Mouse (Mus musculus) urinary bladder, adult 2 months (tissue): Measurements from ENCODE around the gene Ctsj. TPM values are rescaled to one million over a fixed set of nuclear protein-coding genes. Genes with fewer than 3 reads are reported as not detected.
"Not testable (repeated sequence)": the region's sequence is repeated elsewhere in the genome, so short reads cannot be mapped to it uniquely, and the experiment has no call there.

Source experiments
- DNase-seq: peaks from one replicate; pipeline ENCODE4 v3.0.0; 2022; ENCODE audit warnings: low spot score
- polyA plus RNA-seq: library from polyadenylated mRNA; depleted of rRNA; stranded (reverse); fragments of >200 nt; gene quantifications from 2 replicates; pipeline ENCODE4 v1.2.3, GENCODE M21; 2012; rRNA removed

Gene Ctsj
- polyA plus RNA-seq: not detected in 2 replicates

DNA sequence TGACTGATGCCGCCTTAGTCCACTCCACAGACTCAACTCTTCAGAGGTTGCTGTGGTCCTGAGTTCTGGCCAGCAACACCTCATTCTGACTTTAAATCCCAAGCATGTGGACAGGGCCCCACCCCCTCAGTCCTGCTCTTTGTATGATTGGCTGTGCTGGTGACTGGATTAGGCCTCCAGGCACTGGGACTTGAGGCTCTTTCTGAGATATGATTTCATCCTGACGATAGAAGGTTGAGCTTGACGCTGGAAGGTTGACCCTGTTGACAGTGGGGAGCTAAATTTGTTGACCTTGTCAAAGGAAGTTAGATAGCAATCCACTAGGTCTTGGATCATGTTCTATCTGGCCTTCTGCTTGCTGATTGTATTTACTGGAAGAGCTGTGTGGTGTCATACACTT lies at the start of gene Ctsj:
Gene Ctsj, minus strand, starts transcription at position 101 of the 400 bp plus-strand sequence.
- no peak for DNase-seq

DNA sequence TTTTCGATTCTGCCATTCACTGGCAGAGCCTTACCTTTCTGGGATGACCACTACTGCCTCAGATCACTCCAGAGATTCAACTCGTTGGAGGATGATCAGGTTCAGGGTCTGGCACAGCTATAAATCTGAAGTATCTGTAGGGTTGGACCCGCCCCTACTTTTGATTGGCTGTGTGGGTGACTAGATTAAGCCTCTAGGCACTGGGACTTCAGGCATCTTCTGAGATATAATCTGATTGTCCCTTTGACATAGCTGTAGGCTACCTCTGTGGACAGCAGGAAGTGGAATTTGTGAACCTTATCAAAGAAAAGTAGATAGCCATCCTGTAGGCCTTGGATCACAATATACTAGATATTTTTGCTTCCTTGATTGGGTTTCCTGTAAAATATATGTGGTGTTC lies 34.8 kb upstream of the Ctsj start, which contains the start of gene Ctsq:
Gene Ctsq, minus strand, starts transcription at position 101 of the 400 bp plus-strand sequence.
- DNase-seq: no peak

DNA sequence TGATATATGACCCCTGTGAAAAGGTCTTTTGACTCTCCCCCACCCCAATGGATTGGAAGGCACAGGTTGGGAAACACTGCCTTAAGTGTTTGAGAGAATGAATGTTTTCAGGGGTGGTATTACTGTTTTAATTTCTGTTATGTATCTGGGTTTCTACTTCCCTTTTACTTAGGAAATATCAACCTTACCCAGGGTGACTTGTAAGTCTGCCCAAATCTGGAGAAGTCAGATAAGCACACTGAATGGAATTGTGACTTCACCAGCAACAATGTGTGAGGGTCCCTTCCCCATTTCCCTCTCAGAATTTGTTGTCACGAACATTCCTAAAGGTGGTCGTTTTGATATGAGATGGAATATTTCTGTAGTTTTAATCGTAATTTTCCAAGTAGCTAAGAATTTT lies 17.0 kb upstream of the Ctsj start:
- no peak for DNase-seq

DNA sequence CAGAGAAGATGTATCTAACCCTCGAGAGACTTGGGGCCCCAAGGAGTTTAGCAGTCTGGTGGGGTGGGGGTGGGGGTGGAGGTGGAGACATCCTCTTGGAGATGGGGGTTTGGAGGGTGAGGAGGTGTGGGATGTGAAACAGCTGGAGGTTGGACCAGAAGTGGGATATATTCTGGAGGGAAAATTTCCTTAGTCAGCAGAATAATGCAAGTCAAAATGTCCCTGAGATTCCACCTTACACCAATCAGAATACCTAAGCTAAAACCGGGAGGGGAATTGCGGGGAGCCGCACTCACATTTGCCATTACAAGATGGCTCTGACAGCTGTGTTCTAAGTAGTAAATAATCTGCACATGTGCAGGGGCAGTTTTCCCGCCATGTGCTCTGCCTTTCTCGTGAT lies 16.1 kb upstream of the Ctsj start:
- no peak for DNase-seq

DNA sequence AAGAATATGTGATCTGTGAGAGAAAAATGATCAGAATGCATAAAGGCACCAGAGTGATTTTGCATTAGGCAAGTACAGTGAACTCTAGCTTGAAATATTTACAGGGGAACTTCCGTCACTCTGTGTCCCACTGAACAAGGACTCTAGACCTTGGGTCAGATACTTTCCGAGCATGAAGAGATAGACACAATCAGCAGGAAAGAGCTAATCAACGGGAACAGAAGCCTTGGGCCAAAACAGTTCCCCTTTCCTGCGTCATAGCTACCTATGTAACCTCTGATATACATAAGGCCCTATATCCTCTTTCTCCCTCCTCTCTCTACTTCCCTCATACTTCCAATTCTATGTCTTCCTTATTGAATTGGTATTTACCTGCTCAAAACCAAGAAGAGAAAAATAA lies 4.4 kb upstream of the Ctsj start:
- DNase-seq: no peak

DNA sequence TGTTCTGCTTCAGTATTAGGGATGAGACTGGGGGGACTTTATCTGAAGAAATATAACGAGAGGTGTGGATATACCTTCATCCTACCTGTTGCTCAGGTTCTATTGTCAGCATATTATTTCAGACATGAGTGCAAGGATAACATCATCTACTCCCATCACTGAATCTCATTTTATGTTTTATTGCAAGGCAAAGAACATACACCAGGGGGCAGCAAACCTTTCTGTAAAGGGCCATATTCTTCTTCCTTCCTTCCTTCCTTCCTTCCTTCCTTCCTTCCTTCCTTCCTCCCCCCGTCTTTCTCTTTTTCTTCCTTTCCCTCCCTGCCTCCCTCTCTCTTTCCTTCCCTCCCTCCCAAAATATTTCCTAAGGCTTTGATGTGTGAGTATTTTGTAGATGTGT lies 8.2 kb downstream of the Ctsj start:
- DNase-seq: no peak

DNA sequence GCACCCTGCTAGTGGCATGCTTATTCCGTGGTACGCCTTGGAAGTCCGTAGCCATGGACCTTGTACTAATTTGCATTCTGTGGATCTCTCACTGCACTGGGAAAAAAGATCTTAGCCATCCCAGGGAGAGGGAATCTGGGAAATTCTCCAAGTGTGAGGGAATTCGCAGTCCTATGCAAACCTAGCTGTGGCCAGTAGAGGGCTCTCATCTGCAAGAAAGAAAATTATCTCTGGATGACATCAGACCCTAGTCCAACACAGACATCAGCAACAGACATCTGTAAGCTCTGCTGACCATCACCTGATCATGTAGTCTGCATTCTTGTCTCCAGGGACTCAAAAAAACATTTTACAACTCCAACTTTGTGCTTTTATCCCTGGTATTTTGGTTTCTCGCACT lies 18.8 kb downstream of the Ctsj start:
- DNase-seq: not testable (repeated sequence)

DNA sequence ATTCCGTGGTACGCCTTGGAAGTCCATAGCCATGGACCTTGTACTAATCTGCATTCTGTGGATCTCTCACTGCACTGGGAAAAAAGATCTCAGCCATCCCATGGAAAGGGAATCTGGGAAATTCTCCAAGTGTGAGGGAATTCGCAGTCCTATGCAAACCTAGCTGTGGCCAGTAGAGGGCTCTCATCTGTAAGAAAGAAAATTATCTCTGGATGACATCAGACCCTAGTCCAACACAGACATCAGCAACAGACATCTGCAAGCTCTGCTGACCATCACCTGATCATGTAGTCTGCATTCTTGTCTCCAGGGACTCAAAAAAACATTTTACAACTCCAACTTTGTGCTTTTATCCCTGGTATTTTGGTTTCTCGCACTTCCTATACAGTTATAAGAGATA lies 33.4 kb downstream of the Ctsj start:
- DNase-seq: not testable (repeated sequence)

DNA sequence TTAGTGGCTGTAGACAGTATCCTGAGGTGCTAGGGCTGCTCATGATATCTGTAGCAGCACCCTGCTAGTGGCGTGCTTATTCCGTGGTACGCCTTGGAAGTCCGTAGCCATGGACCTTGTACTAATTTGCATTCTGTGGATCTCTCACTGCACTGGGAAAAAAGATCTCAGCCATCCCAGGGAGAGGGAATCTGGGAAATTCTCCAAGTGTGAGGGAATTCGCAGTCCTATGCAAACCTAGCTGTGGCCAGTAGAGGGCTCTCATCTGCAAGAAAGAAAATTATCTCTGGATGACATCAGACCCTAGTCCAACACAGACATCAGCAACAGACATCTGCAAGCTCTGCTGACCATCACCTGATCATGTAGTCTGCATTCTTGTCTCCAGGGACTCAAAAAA lies 41.8 kb downstream of the Ctsj start:
- not testable (repeated sequence) for DNase-seq

DNA sequence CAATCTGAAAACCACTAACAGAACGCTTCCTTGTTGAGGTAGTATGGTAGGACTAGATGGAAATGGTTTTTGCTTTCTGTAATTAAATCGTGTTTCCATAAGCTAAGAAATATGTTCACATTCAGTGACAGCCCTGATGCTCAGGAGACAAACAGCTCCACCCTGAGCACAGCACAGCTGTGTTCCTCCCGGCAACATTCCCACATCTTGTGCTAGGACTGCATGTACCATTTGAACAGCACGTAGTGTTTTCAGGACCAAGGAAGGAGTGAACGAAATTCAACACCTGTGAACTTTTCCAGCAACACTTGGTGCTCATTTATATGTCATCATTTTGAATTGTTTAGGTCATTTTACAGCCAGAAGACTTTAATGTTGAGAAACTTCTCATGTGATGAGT lies 44.1 kb downstream of the Ctsj start:
- DNase-seq: no peak

Other genes starting within 250 kb of the Ctsj start
- not detected in 2 replicates for gene BC051665, start 219.6 kb downstream of the Ctsj start, polyA plus RNA-seq
- 0.25 TPM in 1 of 2 replicates, not detected in the other for gene Ctsll3, start 203.1 kb downstream of the Ctsj start, polyA plus RNA-seq
- 0.32 TPM in 2 replicates for gene 4930486L24Rik, start 141.5 kb downstream of the Ctsj start, polyA plus RNA-seq
- gene Gm49392, start 109.1 kb downstream of the Ctsj start, polyA plus RNA-seq: 0.27 and 0.32 TPM in 2 replicates
- gene Ctla2b, start 108.5 kb downstream of the Ctsj start, polyA plus RNA-seq: 4.5 and 7.3 TPM in 2 replicates
- gene Tpbpb, start 101.1 kb downstream of the Ctsj start, polyA plus RNA-seq: not detected in 2 replicates
- gene Gm49393, start 70.4 kb downstream of the Ctsj start, polyA plus RNA-seq: not detected in 2 replicates
- gene Gm49391, start 69.4 kb downstream of the Ctsj start, polyA plus RNA-seq: 6.3 and 7.0 TPM in 2 replicates
- 25.8 and 35.2 TPM in 2 replicates for gene Ctla2a, start 69.3 kb downstream of the Ctsj start, polyA plus RNA-seq
- 0.04 and 0.11 TPM in 2 replicates for gene Tpbpa, start 64.0 kb downstream of the Ctsj start, polyA plus RNA-seq
- gene Ctsq, start 34.7 kb upstream of the Ctsj start, polyA plus RNA-seq: not detected in 2 replicates
- gene Ctsr, start 158.3 kb upstream of the Ctsj start, polyA plus RNA-seq: not detected in 2 replicates
- not detected in 2 replicates for gene Cts6, start 197.5 kb upstream of the Ctsj start, polyA plus RNA-seq
- not detected in 2 replicates for gene Cts8, start 249.4 kb upstream of the Ctsj start, polyA plus RNA-seq